Mouse (Mus musculus): ENCODE measurements at regions not wholly inside any gene's neighbourhood (a gene's known extent, or its start where the extent isn't known, plus 50 kb on each side); places are given as distances from the start of the nearest gene placed in this dataset.

GRCm38 (mm10) chr10:9296055-9296454 lies 379.0 kb downstream of the Samd5 start:
- Histone ChIP-seq H3K27me3 (replicated peaks; ENCODE audit: control insufficient read depth, insufficient read depth, low read length) (no peaks in the 10 kb centered on the region), H3K9me3 (ENCODE audit: control insufficient read depth, low read length) (no peaks in the 10 kb centered on the region), H3K4me3 (ENCODE audit: low read depth, low read length) (no peak overlapping the region), H3K9ac (ENCODE audit: low read depth, low read length) (no peak overlapping the region), H3K4me1 (replicated peaks; ENCODE audit: control insufficient read depth, insufficient read depth, low read length) (no peaks in the 10 kb centered on the region), H3K4me2 (no peak overlapping the region), H3K27ac (ENCODE audit: low read depth, low read length) (no peak overlapping the region), H3K36me3 (ENCODE audit: control insufficient read depth, insufficient read depth, low read length) (no peaks in the 10 kb centered on the region)
- WGBS = 30% methylated on average over 1 of the region's 1 CpGs
- no peak for ATAC-seq (replicated peaks; ENCODE audit: low FRiP score)
- DNase-seq (ENCODE audit: low spot score) = no peak

- no peak overlapping the region for H3K4me3 ChIP-seq (ENCODE audit: low read depth, low read length)
- DNase-seq (ENCODE audit: low spot score) (no peak), ATAC-seq (replicated peaks; ENCODE audit: low FRiP score) (no peak)
- 61% methylated on average over 1 of the region's 1 CpGs for WGBS
- H3K4me2 ChIP-seq = no peak overlapping the region
- H3K4me1 ChIP-seq (replicated peaks; ENCODE audit: control insufficient read depth, insufficient read depth, low read length) = no peaks in the 10 kb centered on the region
- no peak overlapping the region for H3K27ac ChIP-seq (ENCODE audit: low read depth, low read length)
- no peak overlapping the region for H3K9ac ChIP-seq (ENCODE audit: low read depth, low read length)
- H3K9me3 ChIP-seq (ENCODE audit: control insufficient read depth, low read length) = no peaks in the 10 kb centered on the region
- H3K27me3 ChIP-seq (replicated peaks; ENCODE audit: control insufficient read depth, insufficient read depth, low read length) = no peaks in the 10 kb centered on the region
- H3K36me3 ChIP-seq (ENCODE audit: control insufficient read depth, insufficient read depth, low read length) = no peaks in the 10 kb centered on the region
Observed at GRCm38 (mm10) chr10:9295269-9295668, 379.7 kb downstream of the Samd5 start.

- Histone ChIP-seq H3K27me3 (replicated peaks; ENCODE audit: control insufficient read depth, insufficient read depth, low read length) (no peaks in the 10 kb centered on the region), H3K4me1 (replicated peaks; ENCODE audit: control insufficient read depth, insufficient read depth, low read length) (no peaks in the 10 kb centered on the region), H3K9ac (ENCODE audit: low read depth, low read length) (no peak overlapping the region), H3K36me3 (ENCODE audit: control insufficient read depth, insufficient read depth, low read length) (no peaks in the 10 kb centered on the region), H3K27ac (ENCODE audit: low read depth, low read length) (no peak overlapping the region), H3K4me2 (no peak overlapping the region), H3K4me3 (ENCODE audit: low read depth, low read length) (no peak overlapping the region), H3K9me3 (ENCODE audit: control insufficient read depth, low read length) (no peaks in the 10 kb centered on the region)
- WGBS = 73% methylated on average over 2 of the region's 2 CpGs
- ATAC-seq (replicated peaks; ENCODE audit: low FRiP score) = no peak
- no peak for DNase-seq (ENCODE audit: low spot score)
Observed at GRCm38 (mm10) chr10:9294620-9295019, 380.4 kb downstream of the Samd5 start.

- no peak for DNase-seq (ENCODE audit: low spot score)
- no peak for ATAC-seq (replicated peaks; ENCODE audit: low FRiP score)
- no peak overlapping the region for H3K9ac ChIP-seq (ENCODE audit: low read depth, low read length)
- no peaks in the 10 kb centered on the region for H3K36me3 ChIP-seq (ENCODE audit: control insufficient read depth, insufficient read depth, low read length)
- H3K27me3 ChIP-seq (replicated peaks; ENCODE audit: control insufficient read depth, insufficient read depth, low read length) = no peaks in the 10 kb centered on the region
- H3K27ac ChIP-seq (ENCODE audit: low read depth, low read length) = no peak overlapping the region
- no peak overlapping the region for H3K4me2 ChIP-seq
- no peaks in the 10 kb centered on the region for H3K4me1 ChIP-seq (replicated peaks; ENCODE audit: control insufficient read depth, insufficient read depth, low read length)
- no peak overlapping the region for H3K4me3 ChIP-seq (ENCODE audit: low read depth, low read length)
- no peaks in the 10 kb centered on the region for H3K9me3 ChIP-seq (ENCODE audit: control insufficient read depth, low read length)
- 61% methylated on average over 6 of the region's 6 CpGs for WGBS
Observed at GRCm38 (mm10) chr10:9291456-9292146, 383.4 kb downstream of the Samd5 start.

GRCm38 (mm10) chr10:9272940-9273339 lies 387.1 kb upstream of the Sash1 start:
- H3K27me3 ChIP-seq (replicated peaks; ENCODE audit: control insufficient read depth, insufficient read depth, low read length) = no peaks in the 10 kb centered on the region
- no peak overlapping the region for H3K9ac ChIP-seq (ENCODE audit: low read depth, low read length)
- no peak overlapping the region for H3K27ac ChIP-seq (ENCODE audit: low read depth, low read length)
- H3K4me1 ChIP-seq (replicated peaks; ENCODE audit: control insufficient read depth, insufficient read depth, low read length) = no peaks in the 10 kb centered on the region
- no peaks in the 10 kb centered on the region for H3K36me3 ChIP-seq (ENCODE audit: control insufficient read depth, insufficient read depth, low read length)
- 81% methylated on average over 3 of the region's 3 CpGs for WGBS
- no peak overlapping the region for H3K4me3 ChIP-seq (ENCODE audit: low read depth, low read length)
- no peaks in the 10 kb centered on the region for H3K9me3 ChIP-seq (ENCODE audit: control insufficient read depth, low read length)
- DNase-seq (ENCODE audit: low spot score) = no peak
- H3K4me2 ChIP-seq = no peak overlapping the region
- no peak for ATAC-seq (replicated peaks; ENCODE audit: low FRiP score)

- Histone ChIP-seq H3K36me3 (ENCODE audit: control insufficient read depth, insufficient read depth, low read length) (no peaks in the 10 kb centered on the region), H3K4me1 (replicated peaks; ENCODE audit: control insufficient read depth, insufficient read depth, low read length) (no peaks in the 10 kb centered on the region), H3K27me3 (replicated peaks; ENCODE audit: control insufficient read depth, insufficient read depth, low read length) (no peaks in the 10 kb centered on the region), H3K9me3 (ENCODE audit: control insufficient read depth, low read length) (no peaks in the 10 kb centered on the region), H3K4me2 (no peak overlapping the region), H3K9ac (ENCODE audit: low read depth, low read length) (no peak overlapping the region), H3K4me3 (ENCODE audit: low read depth, low read length) (no peak overlapping the region), H3K27ac (ENCODE audit: low read depth, low read length) (no peak overlapping the region)
- DNase-seq (ENCODE audit: low spot score) (no peak), ATAC-seq (replicated peaks; ENCODE audit: low FRiP score) (no peak)
- 62% methylated on average over 5 of the region's 5 CpGs for WGBS
Observed at GRCm38 (mm10) chr10:9272243-9272642, 386.4 kb upstream of the Sash1 start.

- no peak overlapping the region for H3K9ac ChIP-seq (ENCODE audit: low read depth, low read length)
- H3K27me3 ChIP-seq (replicated peaks; ENCODE audit: control insufficient read depth, insufficient read depth, low read length) = no peaks in the 10 kb centered on the region
- no peak for ATAC-seq (replicated peaks; ENCODE audit: low FRiP score)
- no peak overlapping the region for H3K4me3 ChIP-seq (ENCODE audit: low read depth, low read length)
- WGBS = 96% methylated on average over 2 of the region's 2 CpGs
- no peaks in the 10 kb centered on the region for H3K4me1 ChIP-seq (replicated peaks; ENCODE audit: control insufficient read depth, insufficient read depth, low read length)
- H3K36me3 ChIP-seq (ENCODE audit: control insufficient read depth, insufficient read depth, low read length) = no peaks in the 10 kb centered on the region
- no peak overlapping the region for H3K27ac ChIP-seq (ENCODE audit: low read depth, low read length)
- no peaks in the 10 kb centered on the region for H3K9me3 ChIP-seq (ENCODE audit: control insufficient read depth, low read length)
- no peak for DNase-seq (ENCODE audit: low spot score)
- H3K4me2 ChIP-seq = no peak overlapping the region
Observed at GRCm38 (mm10) chr10:9265528-9265927, 379.7 kb upstream of the Sash1 start.

GRCm38 (mm10) chr10:9264309-9265000 lies 378.6 kb upstream of the Sash1 start:
- Histone ChIP-seq H3K9me3 (ENCODE audit: control insufficient read depth, low read length) (no peaks in the 10 kb centered on the region), H3K4me3 (ENCODE audit: low read depth, low read length) (no peak overlapping the region), H3K27ac (ENCODE audit: low read depth, low read length) (no peak overlapping the region), H3K27me3 (replicated peaks; ENCODE audit: control insufficient read depth, insufficient read depth, low read length) (no peaks in the 10 kb centered on the region), H3K4me2 (no peak overlapping the region), H3K9ac (ENCODE audit: low read depth, low read length) (no peak overlapping the region), H3K4me1 (replicated peaks; ENCODE audit: control insufficient read depth, insufficient read depth, low read length) (no peaks in the 10 kb centered on the region), H3K36me3 (ENCODE audit: control insufficient read depth, insufficient read depth, low read length) (no peaks in the 10 kb centered on the region)
- DNase-seq (ENCODE audit: low spot score) = no peak
- ATAC-seq (replicated peaks; ENCODE audit: low FRiP score) = no peak
- WGBS = 75% methylated on average over 12 of the region's 12 CpGs

GRCm38 (mm10) chr10:9258705-9259104 lies 372.8 kb upstream of the Sash1 start:
- ATAC-seq (replicated peaks; ENCODE audit: low FRiP score) (no peak), DNase-seq (ENCODE audit: low spot score) (no peak)
- Histone ChIP-seq H3K4me1 (replicated peaks; ENCODE audit: control insufficient read depth, insufficient read depth, low read length) (no peaks in the 10 kb centered on the region), H3K27ac (ENCODE audit: low read depth, low read length) (no peak overlapping the region), H3K27me3 (replicated peaks; ENCODE audit: control insufficient read depth, insufficient read depth, low read length) (no peaks in the 10 kb centered on the region), H3K4me2 (no peak overlapping the region), H3K9me3 (ENCODE audit: control insufficient read depth, low read length) (no peaks in the 10 kb centered on the region), H3K36me3 (ENCODE audit: control insufficient read depth, insufficient read depth, low read length) (no peaks in the 10 kb centered on the region), H3K9ac (ENCODE audit: low read depth, low read length) (no peak overlapping the region), H3K4me3 (ENCODE audit: low read depth, low read length) (no peak overlapping the region)
- WGBS = 86% methylated on average over 1 of the region's 1 CpGs
